Mouse (Mus musculus): ENCODE data around the gene Spred2. TPM values are rescaled to one million over a fixed set of nuclear protein-coding genes. Genes with fewer than 3 reads are reported as not detected.

Spred2 gene
- total RNA-seq, 2 experiments from 2014 or later = 6.1 to 7.1 TPM

Other genes with a start within 250 kb of the Spred2 start
- gene Actr2, start 188.5 kb downstream of the Spred2 start, total RNA-seq (2021) = 10 to 100 TPM; 31.1 to 34.0 TPM

Data from gastrocnemius, postnatal 36 days (tissue).